Mouse (Mus musculus) heart, adult 9 months (tissue): Measurements from ENCODE around the gene Usp32.

Experiments used
- DNase-seq, 2 experiments: peaks; one replicate each; pipeline ENCODE4 v3.0.0; 2022; ENCODE audit warnings: low spot score in 2 of 2

Gene Usp32

GRCm38 (mm10) chr11:84948114-84948513 is 191.8 kb downstream of the Usp32 start:
- DNase-seq = no peak

GRCm38 (mm10) chr11:84947206-84947605 is 192.8 kb downstream of the Usp32 start:
- DNase-seq = no peak

- DNase-seq = no peak
Measured at GRCm38 (mm10) chr11:84945841-84946240, 194.1 kb downstream of the Usp32 start.

- no peak for DNase-seq
Measured at GRCm38 (mm10) chr11:84944639-84945435, 195.1 kb downstream of the Usp32 start.

GRCm38 (mm10) chr11:84943948-84944347 is 196.0 kb downstream of the Usp32 start:
- DNase-seq = no peak

- no peak for DNase-seq
Measured at GRCm38 (mm10) chr11:84940140-84940539, 199.8 kb downstream of the Usp32 start.

GRCm38 (mm10) chr11:84939508-84940053 is 200.4 kb downstream of the Usp32 start:
- peak; percentile 34 to 39 for DNase-seq
